Mouse (Mus musculus): ENCODE measurements around the gene Prkch. TPM values are rescaled to one million over a fixed set of nuclear protein-coding genes. Genes with fewer than 3 reads are reported as not detected.

Gene Prkch
- total and polyA plus RNA-seq, 3 experiments: 0.33 TPM; not detected in 2

- no peak for ATAC-seq (ENCODE audit: extremely low read depth, insufficient number of reproducible peaks, low FRiP score, poor library complexity, severe bottlenecking)
- Histone ChIP-seq H3K4me1 (ENCODE audit: insufficient read depth, low read depth, low read length) (no peaks in the 10 kb centered on the region), H3K36me3 (replicated peaks) (no peaks in the 10 kb centered on the region), H3K4me3 (ENCODE audit: low read depth, low read length) (no peak overlapping the region), H3K9me3 (replicated peaks) (no peaks in the 10 kb centered on the region; the same call in 1 of the 2 replicates), H3K27me3 (ENCODE audit: insufficient read depth, low read length) (peaks cover 2% of the 10 kb centered on the region; the same call in 1 of the 2 replicates)
- no peak for TF ChIP-seq CTCF (IDR thresholded peaks at IDR 0.05; ENCODE audit: low read depth, low read length)
- DNase-seq (ENCODE audit: low spot score): no peak
These were observed 10.0 kb upstream of the Prkch start for GRCm38 (mm10) chr12:73574632-73575031.

DNA sequence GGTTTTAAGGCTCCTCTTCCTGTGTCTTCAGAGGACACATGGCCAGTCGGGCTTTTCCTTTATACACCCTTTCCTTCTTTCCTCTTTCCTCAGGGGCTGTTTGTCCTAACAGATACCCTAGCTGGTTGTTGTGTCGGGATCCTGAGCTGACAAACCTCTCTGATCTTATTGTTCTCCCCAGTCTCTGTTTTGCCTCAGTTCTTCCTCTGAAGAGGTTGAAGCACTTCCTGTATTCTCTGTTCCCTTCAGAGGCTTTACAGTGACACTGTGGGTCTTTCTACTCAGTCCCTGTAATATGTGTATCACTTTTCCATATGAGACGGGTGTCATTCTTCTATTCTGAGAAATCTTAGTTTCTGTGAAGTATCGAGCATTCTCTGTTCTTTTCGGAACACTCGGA lies 6.5 kb upstream of the Prkch start:
- Histone ChIP-seq H3K36me3 (replicated peaks) (no peaks in the 10 kb centered on the region), H3K4me1 (ENCODE audit: insufficient read depth, low read depth, low read length) (no peaks in the 10 kb centered on the region), H3K9me3 (replicated peaks) (peaks cover 4% of the 10 kb centered on the region; the same call in 1 of the 2 replicates), H3K27me3 (ENCODE audit: insufficient read depth, low read length) (peaks cover 2% of the 10 kb centered on the region; the same call in 1 of the 2 replicates), H3K4me3 (ENCODE audit: low read depth, low read length) (no peak overlapping the region)
- ATAC-seq (ENCODE audit: extremely low read depth, insufficient number of reproducible peaks, low FRiP score, poor library complexity, severe bottlenecking): no peak
- DNase-seq (ENCODE audit: low spot score): no peak
- TF ChIP-seq GATA2 (IDR thresholded peaks at IDR 0.05; ENCODE audit: borderline replicate concordance, low read depth, low read length) (no peak), GATA1 (IDR thresholded peaks at IDR 0.05; ENCODE audit: borderline replicate concordance, low read length) (no peak), TAL1 (conservative IDR thresholded peaks at IDR 0.05; ENCODE audit: low read depth, low read length) (no peak), POLR2AphosphoS5 (IDR thresholded peaks at IDR 0.05; ENCODE audit: insufficient replicate concordance, low read depth, low read length) (no peak), CTCF (IDR thresholded peaks at IDR 0.05; ENCODE audit: low read depth, low read length) (no peak)

GRCm38 (mm10) chr12:73580811-73581210 lies 3.8 kb upstream of the Prkch start:
- DNase-seq (ENCODE audit: low spot score) (no peak), ATAC-seq (ENCODE audit: extremely low read depth, insufficient number of reproducible peaks, low FRiP score, poor library complexity, severe bottlenecking) (no peak)
- Histone ChIP-seq H3K9me3 (replicated peaks) (peaks cover 22% of the 10 kb centered on the region), H3K27me3 (ENCODE audit: insufficient read depth, low read length) (peaks cover 6% of the 10 kb centered on the region), H3K4me1 (ENCODE audit: insufficient read depth, low read depth, low read length) (no peaks in the 10 kb centered on the region), H3K4me3 (ENCODE audit: low read depth, low read length) (no peak overlapping the region), H3K36me3 (replicated peaks) (no peaks in the 10 kb centered on the region)
- no peak for TF ChIP-seq GATA1 (IDR thresholded peaks at IDR 0.05; ENCODE audit: borderline replicate concordance, low read length)
- no peak for TF ChIP-seq CTCF (IDR thresholded peaks at IDR 0.05; ENCODE audit: low read depth, low read length)
- no peak for TF ChIP-seq GATA2 (IDR thresholded peaks at IDR 0.05; ENCODE audit: borderline replicate concordance, low read depth, low read length)
- no peak for TF ChIP-seq POLR2AphosphoS5 (IDR thresholded peaks at IDR 0.05; ENCODE audit: insufficient replicate concordance, low read depth, low read length)
- no peak for TF ChIP-seq TAL1 (conservative IDR thresholded peaks at IDR 0.05; ENCODE audit: low read depth, low read length)

DNA sequence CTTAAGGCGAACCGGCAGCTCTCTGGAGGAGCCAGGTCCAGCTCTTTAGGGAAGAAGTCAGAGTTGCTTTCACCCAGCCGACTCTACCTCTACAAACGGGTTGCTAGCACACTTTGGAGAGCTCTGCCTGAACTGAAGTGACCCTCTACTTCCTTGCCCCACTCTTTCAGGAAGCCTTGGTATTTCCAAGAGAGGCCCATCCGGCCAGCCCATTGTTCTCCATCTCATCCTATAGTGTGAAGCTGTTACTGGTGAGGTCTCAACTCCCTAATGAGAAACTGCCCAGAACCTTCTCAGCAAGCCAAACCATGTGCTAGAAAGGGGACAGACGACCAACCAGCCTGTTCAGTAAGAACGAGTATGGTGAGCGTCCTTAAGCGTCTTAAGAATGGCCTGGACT lies 1.3 kb upstream of the Prkch start:
- TF ChIP-seq GATA2 (IDR thresholded peaks at IDR 0.05; ENCODE audit: borderline replicate concordance, low read depth, low read length) (no peak), CTCF (IDR thresholded peaks at IDR 0.05; ENCODE audit: low read depth, low read length) (no peak), GATA1 (IDR thresholded peaks at IDR 0.05; ENCODE audit: borderline replicate concordance, low read length) (no peak), POLR2AphosphoS5 (IDR thresholded peaks at IDR 0.05; ENCODE audit: insufficient replicate concordance, low read depth, low read length) (no peak), TAL1 (conservative IDR thresholded peaks at IDR 0.05; ENCODE audit: low read depth, low read length) (no peak)
- Histone ChIP-seq H3K36me3 (replicated peaks) (no peaks in the 10 kb centered on the region), H3K27me3 (ENCODE audit: insufficient read depth, low read length) (peaks cover 6% of the 10 kb centered on the region), H3K4me1 (ENCODE audit: insufficient read depth, low read depth, low read length) (no peaks in the 10 kb centered on the region), H3K9me3 (replicated peaks) (peaks cover 22% of the 10 kb centered on the region), H3K4me3 (ENCODE audit: low read depth, low read length) (no peak overlapping the region)
- DNase-seq (ENCODE audit: low spot score): no peak
- no peak for ATAC-seq (ENCODE audit: extremely low read depth, insufficient number of reproducible peaks, low FRiP score, poor library complexity, severe bottlenecking)

DNA sequence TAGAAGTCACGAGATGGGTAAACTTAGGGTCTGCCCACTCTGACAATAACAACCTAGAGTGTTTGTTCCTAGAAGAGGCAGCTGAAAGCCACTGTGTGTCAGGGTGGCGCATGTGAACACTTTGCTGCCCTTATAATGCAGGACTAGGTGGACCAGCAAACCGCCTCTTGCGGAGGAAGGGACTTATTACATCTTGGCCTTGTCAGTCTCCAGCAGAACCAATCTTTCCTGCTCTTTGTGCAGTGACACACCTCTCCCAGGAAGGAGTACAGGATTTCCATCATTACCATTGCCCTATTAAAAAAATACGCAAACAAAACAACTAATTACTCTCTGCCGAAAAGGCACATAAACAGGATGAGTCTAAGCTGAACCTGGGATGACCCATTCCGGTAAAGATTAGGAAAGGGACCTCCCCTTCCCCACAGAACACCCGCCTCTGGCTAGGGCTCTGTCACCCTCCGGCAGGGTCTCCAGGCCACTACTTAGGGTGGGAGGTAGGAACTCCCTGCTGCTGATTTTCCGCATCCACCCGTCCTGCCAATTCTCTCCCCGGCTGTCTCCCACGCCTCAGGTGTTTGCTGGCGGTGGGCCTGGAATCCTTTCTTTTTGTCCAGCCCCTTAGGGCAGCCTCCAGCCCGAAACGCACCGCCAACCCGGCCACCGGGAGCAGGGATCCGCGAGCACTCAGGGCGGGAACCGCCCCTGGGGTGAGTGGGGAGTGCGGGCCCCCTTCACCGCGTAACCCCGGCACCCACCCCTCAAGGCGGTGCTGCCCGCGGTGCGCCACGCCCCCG lies 585 bp upstream of the Prkch start:
- Histone ChIP-seq H3K9me3 (replicated peaks) (peaks cover 22% of the 10 kb centered on the region), H3K4me3 (ENCODE audit: low read depth, low read length) (no peak overlapping the region), H3K36me3 (replicated peaks) (no peaks in the 10 kb centered on the region), H3K4me1 (ENCODE audit: insufficient read depth, low read depth, low read length) (no peaks in the 10 kb centered on the region), H3K27me3 (ENCODE audit: insufficient read depth, low read length) (peaks cover 6% of the 10 kb centered on the region; the same call in 1 of the 2 replicates)
- DNase-seq (ENCODE audit: low spot score): no peak
- TF ChIP-seq GATA1 (IDR thresholded peaks at IDR 0.05; ENCODE audit: borderline replicate concordance, low read length) (no peak), CTCF (IDR thresholded peaks at IDR 0.05; ENCODE audit: low read depth, low read length) (no peak), POLR2AphosphoS5 (IDR thresholded peaks at IDR 0.05; ENCODE audit: insufficient replicate concordance, low read depth, low read length) (no peak), TAL1 (conservative IDR thresholded peaks at IDR 0.05; ENCODE audit: low read depth, low read length) (no peak), GATA2 (IDR thresholded peaks at IDR 0.05; ENCODE audit: borderline replicate concordance, low read depth, low read length) (no peak)
- ATAC-seq (ENCODE audit: extremely low read depth, insufficient number of reproducible peaks, low FRiP score, poor library complexity, severe bottlenecking): no peak

- Histone ChIP-seq H3K4me1 (ENCODE audit: insufficient read depth, low read depth, low read length) (no peaks in the 10 kb centered on the region), H3K4me3 (ENCODE audit: low read depth, low read length) (no peak overlapping the region; the same call in 1 of the 2 replicates), H3K36me3 (replicated peaks) (no peaks in the 10 kb centered on the region), H3K9me3 (replicated peaks) (peaks cover 22% of the 10 kb centered on the region), H3K27me3 (ENCODE audit: insufficient read depth, low read length) (peaks cover 6% of the 10 kb centered on the region; the same call in 1 of the 2 replicates)
- no peak for ATAC-seq (ENCODE audit: extremely low read depth, insufficient number of reproducible peaks, low FRiP score, poor library complexity, severe bottlenecking)
- no peak for DNase-seq (ENCODE audit: low spot score)
- TF ChIP-seq GATA1 (IDR thresholded peaks at IDR 0.05; ENCODE audit: borderline replicate concordance, low read length) (no peak), GATA2 (IDR thresholded peaks at IDR 0.05; ENCODE audit: borderline replicate concordance, low read depth, low read length) (no peak), POLR2AphosphoS5 (IDR thresholded peaks at IDR 0.05; ENCODE audit: insufficient replicate concordance, low read depth, low read length) (no peak), TAL1 (conservative IDR thresholded peaks at IDR 0.05; ENCODE audit: low read depth, low read length) (no peak), CTCF (IDR thresholded peaks at IDR 0.05; ENCODE audit: low read depth, low read length) (no peak)
These were observed 725 bp downstream of the Prkch start for GRCm38 (mm10) chr12:73585241-73585801.
